Mouse (Mus musculus) heart, adult 8-10 months (tissue): ENCODE data around the gene Rsph1. TPM values are rescaled to one million over a fixed set of nuclear protein-coding genes. Genes with fewer than 3 reads are reported as not detected.

ENCODE experiments used
- DNase-seq: peaks from one replicate; pipeline ENCODE4 v3.0.0; 2022; ENCODE audit warnings: low spot score
- total RNA-seq, 4 experiments: library from RNA; stranded (reverse); gene quantifications; 2 replicates each; pipeline ENCODE4 v1.2.4; 2022

Gene Rsph1
- 1 to 10 TPM in 2 of 4 experiments, under 1 TPM in 2; 0.59 to 1.3 (median 0.91) TPM for total RNA-seq

DNA sequence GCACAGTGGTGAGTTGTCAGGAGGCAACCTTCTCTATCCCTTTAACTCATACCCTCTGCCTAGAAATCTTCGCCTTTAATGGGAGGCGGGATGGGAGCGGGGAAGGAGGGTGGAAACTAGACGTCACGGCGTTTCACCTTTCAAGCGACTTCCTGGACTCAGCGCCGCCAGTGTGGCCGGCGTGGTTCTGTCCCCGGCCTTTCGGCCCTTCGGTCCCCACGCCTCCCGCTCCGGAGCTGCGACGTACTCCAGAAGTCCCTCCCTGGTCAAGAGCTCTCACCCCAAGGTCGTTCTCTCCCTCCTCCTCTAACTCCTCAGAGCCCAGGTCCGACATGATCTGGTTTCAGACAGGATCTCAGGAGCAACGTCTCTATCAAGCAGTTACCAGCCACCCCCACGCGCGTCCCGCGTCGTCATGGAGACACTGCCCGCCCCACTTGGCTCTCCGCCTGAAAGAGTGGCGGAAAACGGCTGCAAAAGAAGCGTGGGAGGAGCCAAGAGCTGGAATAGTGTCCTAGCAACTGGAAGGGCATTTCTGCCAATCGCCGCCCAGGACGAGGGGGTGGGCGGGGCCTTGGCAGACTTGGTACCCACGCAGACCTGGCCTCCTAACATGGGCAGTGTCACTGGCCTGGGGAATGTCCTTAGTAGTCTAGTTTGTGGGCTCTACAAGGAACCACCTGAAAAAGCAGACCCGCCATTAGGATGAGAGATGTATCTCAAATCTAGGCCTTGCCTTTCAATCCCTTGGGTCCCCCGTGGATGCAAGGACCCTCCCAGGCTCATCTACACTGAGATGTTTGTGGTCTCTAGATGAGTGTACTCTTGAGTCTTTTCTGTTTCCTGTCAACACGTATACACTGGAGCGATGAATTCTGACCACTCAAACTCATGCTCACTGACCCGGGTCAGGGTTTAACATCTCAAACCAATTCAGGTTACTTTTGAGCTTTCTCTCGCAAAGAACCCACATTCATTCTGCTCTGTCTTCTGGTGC lies at the start of gene Rsph1:
Rsph1 (minus strand) TSS at position 462 of the 997 bp plus-strand sequence.
- DNase-seq: peak; percentile 98

DNA sequence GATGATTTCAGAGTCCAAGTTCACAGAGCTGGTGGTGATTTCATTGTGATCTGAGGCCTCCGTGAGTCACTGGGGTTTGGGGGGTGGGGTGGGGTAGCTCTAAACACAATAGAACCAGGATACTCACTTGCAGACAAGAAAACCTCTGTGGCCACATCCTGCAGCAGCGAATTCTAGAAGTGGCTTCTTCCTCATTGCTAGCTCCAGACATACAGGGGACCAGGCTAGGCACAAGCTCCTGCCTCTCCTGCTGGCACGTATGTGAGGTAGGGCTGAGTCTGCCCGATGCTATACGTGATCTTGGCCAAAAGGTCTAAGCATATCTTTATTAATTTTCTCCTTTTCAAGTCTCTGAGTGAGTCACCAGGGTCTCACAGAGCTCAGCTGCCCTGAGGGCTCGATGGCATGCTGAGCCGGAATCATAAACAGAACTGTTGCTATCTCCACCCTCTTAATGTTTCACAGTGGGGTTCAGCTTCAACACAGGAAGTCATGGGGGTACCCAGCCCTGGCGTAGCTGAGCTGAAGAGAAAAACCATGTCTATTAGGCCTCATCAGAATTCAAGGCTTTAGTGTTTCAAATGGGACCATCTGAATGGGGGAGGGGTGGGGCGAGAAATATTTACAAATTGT lies 49.2 kb upstream of the Rsph1 start:
- DNase-seq: no peak

DNA sequence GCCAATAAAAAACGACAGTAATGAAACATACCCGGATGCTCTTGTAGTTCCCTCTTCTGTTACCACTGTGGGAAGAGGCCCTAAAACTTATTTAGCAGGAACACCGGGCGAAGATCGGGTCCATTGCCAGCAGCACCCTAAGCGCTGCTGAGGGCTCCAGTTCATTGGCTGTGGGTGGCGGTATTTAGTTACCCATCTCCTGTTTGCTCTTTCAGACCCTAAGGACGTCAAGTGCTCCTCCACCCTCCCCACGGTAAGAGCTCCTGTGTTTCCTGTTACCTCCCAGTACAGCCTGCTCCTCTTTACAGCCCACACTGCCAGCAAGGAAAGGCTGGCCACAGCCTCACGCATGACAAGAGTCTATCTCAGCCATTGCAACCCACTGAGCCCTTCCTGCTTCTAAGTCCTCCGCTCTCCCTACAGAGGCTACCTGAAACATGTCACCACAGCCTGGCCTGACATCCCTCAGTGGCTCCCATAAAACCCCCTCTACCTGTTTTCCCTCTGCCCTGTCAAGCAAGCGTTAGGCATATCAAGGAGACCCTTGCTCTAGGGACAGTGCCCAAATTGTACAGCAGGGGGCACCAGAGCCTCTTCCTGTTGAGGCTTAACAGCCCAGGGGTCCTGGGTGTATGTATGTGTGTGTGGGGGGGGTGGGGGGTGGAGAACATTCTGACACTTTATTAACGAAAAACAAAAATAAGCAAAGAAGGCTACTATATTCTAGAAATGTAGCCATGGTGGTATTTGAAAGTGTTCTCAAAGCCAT lies 48.5 kb upstream of the Rsph1 start:
- DNase-seq: no peak

DNA sequence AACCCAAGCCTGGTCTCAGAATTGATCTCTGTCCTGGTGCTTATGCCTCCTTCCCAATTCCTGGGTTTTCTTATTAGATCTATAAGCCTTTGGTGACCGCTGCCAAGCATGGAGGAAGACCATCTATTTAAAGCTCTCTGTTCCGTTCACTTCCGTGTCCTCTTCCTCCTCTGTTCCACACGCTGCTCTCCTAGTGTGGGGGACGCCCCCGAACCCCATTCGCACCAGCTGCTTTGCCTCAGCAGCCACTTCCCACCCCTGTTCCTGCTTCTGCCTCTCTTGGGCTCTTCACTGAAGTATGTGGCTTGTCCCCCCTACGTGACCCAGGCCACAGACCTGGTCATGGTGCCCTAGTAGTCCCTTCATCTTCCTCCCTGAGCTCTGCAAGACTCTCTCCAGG lies 47.0 kb upstream of the Rsph1 start:
- no peak for DNase-seq

DNA sequence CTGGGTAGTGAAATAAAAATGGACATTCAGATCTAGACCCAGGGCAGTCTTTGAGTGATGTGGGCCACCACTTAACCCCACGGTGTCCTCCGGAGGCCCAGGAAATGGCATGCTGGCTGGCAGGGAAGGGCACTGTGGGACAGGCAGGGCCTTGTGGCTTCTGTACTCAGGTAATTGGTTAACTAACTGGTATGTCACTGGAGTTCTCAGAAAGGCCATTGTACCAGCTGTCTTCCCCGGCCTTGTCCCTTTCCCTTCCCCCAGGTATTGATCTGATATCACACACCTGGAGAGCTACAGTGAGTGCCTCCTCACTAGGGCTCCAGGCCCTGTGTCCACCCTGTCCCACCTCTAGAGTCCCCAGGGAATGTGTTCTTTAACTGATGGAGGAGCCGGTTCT lies 46.2 kb upstream of the Rsph1 start:
- no peak for DNase-seq

DNA sequence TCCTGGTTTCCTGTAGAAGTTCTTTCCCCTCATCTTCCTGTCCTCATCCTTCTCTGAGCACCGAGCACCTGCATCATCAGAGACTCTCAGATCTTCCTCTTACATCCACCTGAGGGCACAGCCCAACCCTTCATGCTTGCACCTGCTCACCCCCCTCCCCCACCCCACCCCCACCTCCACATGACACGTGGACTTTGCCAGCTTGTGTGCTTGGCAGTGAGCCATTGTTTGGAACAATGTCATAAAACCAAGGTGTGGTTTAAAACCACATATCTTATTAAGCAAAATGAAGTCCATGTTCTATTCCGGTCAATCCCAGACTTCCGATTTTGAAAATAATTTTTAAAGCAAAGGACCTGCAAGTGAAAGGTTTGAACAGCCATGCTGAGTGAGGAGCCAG lies 45.3 kb upstream of the Rsph1 start:
- no peak for DNase-seq

DNA sequence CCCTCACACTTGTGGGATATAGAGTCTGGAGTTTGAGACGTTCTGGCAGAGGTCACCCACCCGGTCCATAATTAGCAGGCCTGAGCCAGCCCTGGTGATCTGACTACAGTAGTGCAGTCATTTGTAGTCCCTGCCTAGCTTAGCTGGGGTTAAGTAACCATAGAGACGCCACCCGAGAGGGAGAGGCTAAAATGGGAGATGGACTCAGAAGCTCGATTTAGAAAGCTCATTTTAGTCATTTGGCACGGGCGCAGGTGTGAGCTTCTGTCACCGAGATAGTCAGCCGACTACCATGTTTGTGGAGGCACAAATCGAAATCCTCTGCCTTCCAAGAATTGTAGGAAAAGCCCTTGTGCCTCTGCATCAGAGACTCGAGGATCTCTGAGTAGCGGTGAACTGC lies 44.2 kb upstream of the Rsph1 start:
- peak; percentile 57 for DNase-seq

DNA sequence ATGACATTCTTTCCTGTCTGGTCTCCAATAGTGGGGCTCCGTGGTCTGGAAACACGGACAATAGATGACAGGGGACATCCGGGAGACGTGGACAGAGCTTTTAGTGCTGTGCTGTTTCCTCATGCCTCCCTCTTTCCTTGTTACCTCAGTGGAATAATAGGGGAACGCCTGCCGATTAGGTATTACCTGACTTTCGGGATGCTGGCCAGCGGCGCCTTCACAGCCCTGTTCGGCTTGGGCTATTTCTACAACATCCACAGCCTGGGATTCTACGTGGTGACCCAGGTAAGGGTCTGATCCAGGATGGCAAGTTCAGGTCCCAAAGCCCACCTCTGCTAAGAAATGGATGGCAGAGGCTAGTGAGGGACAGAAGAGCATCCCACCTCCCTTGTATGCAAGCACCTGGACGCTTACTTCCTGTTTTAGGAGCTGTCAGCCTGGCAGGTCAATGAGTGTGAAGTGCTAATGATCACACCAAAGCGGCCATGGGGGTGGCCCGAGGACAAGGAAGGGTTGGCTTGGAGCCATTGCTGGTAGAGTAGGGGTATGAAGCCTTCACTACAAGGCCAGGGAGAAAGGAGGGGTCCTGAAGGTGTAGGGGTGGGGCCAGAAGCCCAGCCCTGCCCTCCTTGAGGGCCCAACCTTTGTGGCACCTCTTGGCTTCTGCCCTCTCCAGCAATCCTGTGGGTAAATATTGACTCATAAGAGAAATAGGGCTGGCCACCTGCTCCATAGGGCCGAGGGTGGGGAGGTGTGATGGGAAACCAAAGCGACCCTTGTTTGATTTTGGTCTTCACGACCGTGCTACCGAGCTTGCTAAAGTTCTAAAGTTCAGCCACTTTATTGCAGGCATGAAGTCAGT lies 42.0 kb upstream of the Rsph1 start:
- DNase-seq: no peak

DNA sequence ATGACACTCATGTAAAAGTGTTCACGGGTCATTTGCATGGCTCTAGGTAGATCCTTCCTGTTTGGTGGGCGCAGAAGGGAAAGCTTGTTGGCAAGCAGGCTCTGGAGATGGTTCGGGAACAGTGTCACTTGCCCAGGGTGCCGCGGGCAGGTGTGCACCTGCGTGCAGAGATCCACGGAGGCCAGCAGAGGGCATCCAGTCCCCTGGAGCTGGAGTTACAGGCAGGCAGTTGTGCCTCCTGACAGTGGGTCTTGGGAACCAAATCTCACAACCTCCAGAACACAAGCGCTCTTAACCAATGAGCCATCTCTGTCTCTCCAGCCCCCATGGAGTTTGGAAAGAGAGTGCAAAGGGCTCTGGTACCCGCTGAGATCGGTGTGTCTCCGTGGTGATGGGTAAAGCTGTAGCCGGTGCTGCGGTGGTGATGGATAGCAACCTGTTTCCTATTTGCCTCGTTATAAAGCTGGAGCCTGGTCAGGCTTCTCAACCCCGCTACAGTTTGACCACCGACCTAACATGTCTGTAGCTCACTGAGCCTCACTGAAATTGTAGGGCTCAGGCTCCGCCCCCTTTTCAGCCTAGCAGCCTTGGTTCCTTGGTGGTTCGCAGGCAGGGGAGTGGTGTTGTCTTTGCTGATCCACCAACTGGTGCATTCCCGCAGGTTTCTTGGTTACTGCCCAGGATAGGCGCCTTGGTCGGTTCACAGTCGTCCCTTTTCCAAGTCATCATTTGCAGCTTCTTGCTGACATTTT lies 40.5 kb upstream of the Rsph1 start:
- no peak for DNase-seq

DNA sequence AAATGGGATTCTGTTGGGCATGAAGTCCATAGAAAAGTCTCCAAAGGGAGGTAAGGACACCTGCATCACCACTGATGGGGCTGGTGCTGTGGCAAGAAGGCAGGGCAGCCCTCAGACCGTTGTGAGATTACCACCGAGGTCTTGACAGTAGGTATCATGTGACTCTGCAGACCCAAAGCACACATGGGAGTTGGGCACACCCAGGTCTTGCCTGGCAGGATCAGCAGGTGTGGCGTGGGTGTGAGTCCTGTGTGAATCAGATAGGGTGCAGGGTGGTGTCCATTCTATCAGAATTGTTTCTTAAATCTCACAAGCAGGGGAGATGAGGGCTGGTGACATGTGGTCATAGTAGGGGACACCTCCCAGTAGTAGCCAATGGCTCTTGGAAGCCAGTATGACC lies 39.8 kb upstream of the Rsph1 start:
- no peak for DNase-seq

DNA sequence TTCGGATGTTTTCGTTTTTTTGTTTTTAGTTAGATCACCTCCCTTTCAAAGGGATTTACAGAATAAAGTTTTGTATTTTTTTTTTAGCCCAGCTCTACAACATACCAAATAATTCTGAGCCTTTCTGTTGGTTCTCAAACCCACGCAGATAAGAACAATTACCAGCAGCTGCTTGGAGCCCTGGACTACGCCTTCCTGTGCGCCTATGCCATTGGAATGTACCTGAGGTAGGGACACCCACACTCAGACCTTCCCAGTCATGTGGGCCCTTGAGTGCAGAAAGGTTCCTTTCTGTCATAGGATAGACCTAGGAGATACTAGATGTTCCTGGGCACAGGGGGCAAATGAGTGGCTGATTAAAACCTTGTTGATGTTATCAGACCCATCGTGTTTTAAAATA lies 38.8 kb upstream of the Rsph1 start:
- DNase-seq: no peak

DNA sequence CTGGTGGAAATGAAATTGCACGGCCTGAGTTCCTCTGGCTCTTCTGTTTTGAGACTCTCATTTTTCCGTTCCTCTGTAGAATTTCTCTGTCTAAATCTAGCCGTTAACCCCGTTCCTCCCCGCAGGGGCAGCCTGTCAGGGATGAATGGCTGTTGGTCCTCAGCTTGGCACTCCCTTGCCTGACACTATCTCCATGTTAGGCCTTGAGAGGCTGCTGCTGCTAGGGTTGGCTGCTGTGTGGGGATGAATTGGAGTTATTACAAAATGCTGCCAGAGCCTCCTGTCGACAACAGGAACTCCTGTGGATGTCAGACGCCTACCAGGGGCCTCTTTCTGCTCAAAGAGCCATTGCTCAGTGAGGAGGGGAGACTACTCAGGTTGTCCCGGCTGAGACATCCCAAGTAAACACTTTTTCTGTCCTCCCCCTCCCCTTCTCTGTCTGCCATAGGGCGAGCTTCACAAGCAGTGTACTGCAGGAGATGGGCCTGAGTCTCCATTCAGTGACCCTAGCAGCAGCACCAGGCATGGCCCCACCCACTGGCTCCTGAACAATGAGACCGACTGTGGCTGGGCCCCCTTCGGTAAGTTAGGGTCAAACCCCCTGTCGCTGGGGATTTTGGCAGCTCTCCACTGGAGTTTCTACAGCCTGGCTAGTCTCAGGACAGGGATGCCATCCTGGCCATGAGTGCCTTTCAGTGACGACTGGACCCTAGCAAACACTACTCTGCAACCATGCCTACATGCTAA lies 38.0 kb upstream of the Rsph1 start:
- no peak for DNase-seq

DNA sequence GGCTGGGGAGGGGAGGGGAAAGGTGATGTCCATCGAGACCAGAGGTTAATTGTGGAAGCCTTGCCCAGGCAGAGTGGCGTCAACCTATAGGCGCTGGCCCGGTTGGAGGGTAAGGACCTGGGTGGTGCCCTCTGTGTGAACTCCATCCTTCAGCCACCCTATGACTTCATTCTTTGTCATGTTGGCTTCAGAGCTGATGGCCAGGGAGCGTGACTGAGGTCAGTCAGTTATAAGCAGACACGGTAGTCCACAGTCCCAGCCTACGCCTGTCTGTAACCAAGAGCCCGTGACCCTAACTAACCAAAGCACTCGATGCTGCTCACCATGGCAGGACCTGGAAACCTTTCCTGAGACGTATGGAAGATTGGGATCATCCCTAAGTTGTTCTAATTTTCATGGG lies 35.5 kb upstream of the Rsph1 start:
- DNase-seq: no peak

DNA sequence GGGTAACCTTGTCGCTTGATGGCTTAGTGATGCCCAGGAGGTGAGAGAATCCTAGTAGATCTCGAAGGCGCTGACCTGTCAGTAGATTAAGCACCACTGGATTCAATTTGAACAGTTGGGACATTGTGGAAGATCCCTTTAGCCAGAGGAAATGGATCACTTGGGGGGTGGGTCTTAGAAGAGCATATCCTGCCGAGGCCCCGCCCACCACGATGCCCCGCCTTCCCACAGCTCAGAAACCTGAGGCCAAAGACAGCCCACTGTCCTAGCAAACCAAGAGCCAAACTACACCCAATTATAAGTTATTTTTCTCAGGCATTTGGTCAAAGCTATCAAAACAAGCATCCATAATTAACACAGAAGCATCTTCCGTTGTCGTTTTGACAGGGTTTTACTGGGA lies 33.9 kb upstream of the Rsph1 start:
- DNase-seq: no peak

DNA sequence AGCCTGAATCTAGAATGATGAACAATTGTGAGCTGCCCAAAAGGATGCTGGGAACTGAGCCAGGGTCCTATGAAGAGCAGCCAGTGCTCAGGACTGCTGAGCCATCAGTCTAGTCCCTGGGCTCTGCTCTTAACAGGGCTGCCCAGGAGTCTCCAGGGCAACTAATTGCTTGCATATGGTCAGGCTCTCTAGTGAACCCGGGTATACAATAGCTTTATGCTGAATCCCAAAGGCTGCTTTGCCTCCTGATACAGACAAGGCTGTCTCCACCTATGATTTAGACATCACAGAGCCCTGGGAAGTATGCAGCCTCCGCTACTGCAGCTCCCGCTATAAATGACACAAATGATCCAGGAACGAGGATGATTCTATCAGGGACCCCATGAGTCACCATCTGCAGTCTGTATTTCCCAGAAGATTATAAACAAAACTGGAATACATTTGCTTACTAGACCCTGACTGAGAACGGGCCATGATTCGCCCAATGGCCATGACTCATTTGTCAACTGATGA lies 32.2 kb upstream of the Rsph1 start:
- DNase-seq: no peak

DNA sequence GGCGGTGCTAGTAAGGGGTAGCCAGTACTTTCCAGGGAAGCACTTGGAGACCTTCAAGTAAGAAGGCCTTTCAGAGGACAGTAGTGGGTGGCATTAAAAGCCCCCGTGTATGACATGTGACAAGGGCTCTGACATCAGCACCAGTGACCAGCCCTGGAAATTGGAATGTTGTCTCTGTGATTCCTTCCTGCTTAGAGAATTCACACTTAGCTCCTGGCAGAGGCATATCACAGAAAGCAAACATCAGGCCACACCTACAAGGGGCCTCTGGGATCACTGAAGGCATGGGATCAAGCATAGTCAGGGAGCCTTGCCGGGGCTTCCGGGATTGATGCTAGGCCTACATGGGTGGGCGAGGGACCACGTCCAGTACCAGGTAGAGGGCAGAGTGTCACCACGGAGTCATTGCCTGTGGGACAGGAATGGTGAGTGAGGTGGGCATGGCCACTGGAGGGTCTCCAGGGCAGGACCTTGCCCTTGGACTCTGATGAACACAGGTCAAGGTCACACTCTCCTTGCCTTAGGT lies 31.2 kb upstream of the Rsph1 start:
- DNase-seq: no peak

DNA sequence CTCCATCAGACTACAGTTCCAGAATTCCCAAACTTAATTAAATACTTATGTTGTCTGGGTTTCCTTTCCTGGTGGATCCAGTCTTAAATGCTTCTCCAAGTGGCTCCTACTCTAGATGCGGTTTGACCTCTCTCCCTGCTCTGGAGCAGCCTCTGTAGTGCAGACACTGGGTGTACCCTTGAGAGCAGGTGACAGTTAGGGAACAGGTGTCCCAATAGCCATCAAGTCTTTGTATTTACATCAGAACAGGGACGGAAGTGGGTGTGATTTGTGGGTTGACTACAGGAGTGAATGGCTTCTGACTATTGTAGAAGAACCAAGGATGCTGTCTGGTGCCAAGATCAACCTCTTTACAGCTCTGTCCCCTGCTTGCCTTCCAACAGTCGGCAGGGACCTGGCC lies 30.6 kb upstream of the Rsph1 start:
- no peak for DNase-seq

DNA sequence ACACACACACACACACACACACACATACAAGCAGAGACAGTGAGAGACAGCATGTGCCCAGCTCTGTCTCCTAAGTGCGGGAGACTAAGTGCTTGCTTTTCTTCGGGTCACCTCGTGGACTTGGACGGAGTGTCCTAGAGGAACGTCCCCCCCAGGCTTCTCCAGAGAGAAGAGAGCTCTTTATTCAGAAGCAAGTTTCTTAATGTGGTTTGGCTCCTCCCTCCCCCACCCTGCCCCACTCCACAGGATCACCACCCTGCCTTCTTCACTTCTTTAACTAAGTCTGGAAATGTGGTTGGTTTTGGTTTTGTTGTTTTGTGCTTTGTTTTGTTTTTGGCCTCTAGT lies 28.6 kb upstream of the Rsph1 start:
- no peak for DNase-seq
